Mouse (Mus musculus) CD4-positive, CD25-positive, alpha-beta regulatory T cell, adult 4 months (primary cell): ENCODE measurements around the gene Ap1m1. TPM values are rescaled to one million over a fixed set of nuclear protein-coding genes. Genes with fewer than 3 reads are reported as not detected.

Experiments used
- ATAC-seq: one replicate; pipeline ENCODE4 v1.8.0; 2017
- polyA plus RNA-seq, 2 experiments: library from polyadenylated mRNA; unstranded; fragments of 100-300 nt; shearing (Covaris generic); gene quantifications; one replicate each; pipeline ENCODE4 v1.2.1; 2017

The Ap1m1 gene
- 100 to 1,000 TPM; 128 to 173 TPM for polyA plus RNA-seq

GRCm38 (mm10) chr8:72239499-72240402, at the start of gene Ap1m1:
Gene Ap1m1 (plus strand): TSS chr8:72240018.
- peak; percentile 87 for ATAC-seq

- peak; percentile 9 for ATAC-seq
Measured at GRCm38 (mm10) chr8:72190215-72190539, 49.6 kb upstream of the Ap1m1 start.

- ATAC-seq = no peak
Measured at GRCm38 (mm10) chr8:72192065-72192464, 47.8 kb upstream of the Ap1m1 start.

- no peak for ATAC-seq
Measured at GRCm38 (mm10) chr8:72197997-72198396, 41.8 kb upstream of the Ap1m1 start.

GRCm38 (mm10) chr8:72208582-72208981, 31.2 kb upstream of the Ap1m1 start:
- ATAC-seq = no peak

GRCm38 (mm10) chr8:72210222-72210621, 29.6 kb upstream of the Ap1m1 start:
- no peak for ATAC-seq

GRCm38 (mm10) chr8:72210710-72211109, 29.1 kb upstream of the Ap1m1 start:
- no peak for ATAC-seq

- ATAC-seq = no peak
Measured at GRCm38 (mm10) chr8:72211846-72212245, 28.0 kb upstream of the Ap1m1 start.

- no peak for ATAC-seq
Measured at GRCm38 (mm10) chr8:72212751-72213150, 27.1 kb upstream of the Ap1m1 start, which contains the start of gene Cib3. Gene Cib3 (minus strand): TSS chr8:72212837.

GRCm38 (mm10) chr8:72213536-72213935, 26.3 kb upstream of the Ap1m1 start, which contains the start of gene Gm11034:
Gene Gm11034 (minus strand): TSS chr8:72213636.
- ATAC-seq = no peak

GRCm38 (mm10) chr8:72215060-72215459, 24.8 kb upstream of the Ap1m1 start:
- no peak for ATAC-seq

GRCm38 (mm10) chr8:72215871-72216270, 23.9 kb upstream of the Ap1m1 start:
- ATAC-seq = peak; percentile 59

GRCm38 (mm10) chr8:72218781-72219540, 20.9 kb upstream of the Ap1m1 start:
- ATAC-seq = no peak

- ATAC-seq = peak; percentile 96
Measured at GRCm38 (mm10) chr8:72219541-72220363, 20.1 kb upstream of the Ap1m1 start, which contains the start of gene Fam32a. Gene Fam32a (plus strand): TSS chr8:72219730.

- ATAC-seq = no peak
Measured at GRCm38 (mm10) chr8:72220758-72221157, 19.1 kb upstream of the Ap1m1 start.

GRCm38 (mm10) chr8:72222656-72223055, 17.2 kb upstream of the Ap1m1 start:
- no peak for ATAC-seq

- ATAC-seq = no peak
Measured at GRCm38 (mm10) chr8:72240403-72240763, 565 bp downstream of the Ap1m1 start.

GRCm38 (mm10) chr8:72240951-72241350, 1.1 kb downstream of the Ap1m1 start:
- ATAC-seq = no peak

GRCm38 (mm10) chr8:72242226-72242625, 2.4 kb downstream of the Ap1m1 start:
- no peak for ATAC-seq

GRCm38 (mm10) chr8:72244610-72245009, 4.8 kb downstream of the Ap1m1 start:
- no peak for ATAC-seq

GRCm38 (mm10) chr8:72257171-72257901, 17.5 kb downstream of the Ap1m1 start:
- ATAC-seq = no peak

- no peak for ATAC-seq
Measured at GRCm38 (mm10) chr8:72257902-72258238, 18.1 kb downstream of the Ap1m1 start.
